Mouse (Mus musculus): ENCODE measurements around the gene Aoc3.
"Not testable (repeated sequence)": the region's sequence is repeated elsewhere in the genome, so short reads cannot be mapped to it uniquely, and the experiment has no call there.

Gene Aoc3

GRCm38 (mm10) chr11:101330371-101330924, at the start of gene Aoc3:
Gene Aoc3, plus strand, starts transcription at chr11:101330605.
- no peak for DNase-seq (ENCODE audit: low read depth)

- no peak for DNase-seq (ENCODE audit: low read depth)
These were observed 49.6 kb upstream of the Aoc3 start for GRCm38 (mm10) chr11:101280837-101281236.

GRCm38 (mm10) chr11:101282896-101283295, 47.5 kb upstream of the Aoc3 start:
- no peak for DNase-seq (ENCODE audit: low read depth)

- DNase-seq (ENCODE audit: low read depth) = no peak
These were observed 46.6 kb upstream of the Aoc3 start for GRCm38 (mm10) chr11:101283805-101284204.

- DNase-seq (ENCODE audit: low read depth) = no peak
These were observed 43.1 kb upstream of the Aoc3 start for GRCm38 (mm10) chr11:101287306-101287705.

- DNase-seq (ENCODE audit: low read depth) = no peak
These were observed 39.2 kb upstream of the Aoc3 start for GRCm38 (mm10) chr11:101291231-101291630.

- no peak for DNase-seq (ENCODE audit: low read depth)
These were observed 35.2 kb upstream of the Aoc3 start for GRCm38 (mm10) chr11:101295191-101295590.

GRCm38 (mm10) chr11:101300881-101301280, 29.5 kb upstream of the Aoc3 start:
- DNase-seq (ENCODE audit: low read depth) = no peak

GRCm38 (mm10) chr11:101301299-101302003, 29.0 kb upstream of the Aoc3 start:
- DNase-seq (ENCODE audit: low read depth) = no peak

GRCm38 (mm10) chr11:101302004-101302798, 28.2 kb upstream of the Aoc3 start, which contains the start of gene Becn1:
Gene Becn1, minus strand, starts transcription at chr11:101302286.
- DNase-seq (ENCODE audit: low read depth) = peak; percentile 96

GRCm38 (mm10) chr11:101307744-101308143, 22.7 kb upstream of the Aoc3 start:
- no peak for DNase-seq (ENCODE audit: low read depth)

- no peak for DNase-seq (ENCODE audit: low read depth)
These were observed 19.3 kb upstream of the Aoc3 start for GRCm38 (mm10) chr11:101311083-101311482.

- no peak for DNase-seq (ENCODE audit: low read depth)
These were observed 18.3 kb upstream of the Aoc3 start for GRCm38 (mm10) chr11:101312150-101312549.

GRCm38 (mm10) chr11:101314567-101314966, 15.8 kb upstream of the Aoc3 start:
- no peak for DNase-seq (ENCODE audit: low read depth)

- DNase-seq (ENCODE audit: low read depth) = no peak
These were observed 15.2 kb upstream of the Aoc3 start for GRCm38 (mm10) chr11:101315082-101315650.

- peak; percentile 88 for DNase-seq (ENCODE audit: low read depth)
These were observed 14.5 kb upstream of the Aoc3 start, which contains the start of gene Psme3 for GRCm38 (mm10) chr11:101315665-101316500. Gene Psme3, plus strand, starts transcription at chr11:101316213.

- peak; percentile 45 for DNase-seq (ENCODE audit: low read depth)
These were observed 13.9 kb upstream of the Aoc3 start for GRCm38 (mm10) chr11:101316501-101316917.

GRCm38 (mm10) chr11:101323609-101324008, 6.8 kb upstream of the Aoc3 start:
- no peak for DNase-seq (ENCODE audit: low read depth)

GRCm38 (mm10) chr11:101324763-101325162, 5.6 kb upstream of the Aoc3 start, which contains the start of gene Aoc2:
Gene Aoc2, plus strand, starts transcription at chr11:101325063.
- no peak for DNase-seq (ENCODE audit: low read depth)

GRCm38 (mm10) chr11:101325201-101325600, 5.2 kb upstream of the Aoc3 start:
- not testable (repeated sequence) for DNase-seq (ENCODE audit: low read depth)

- no peak for DNase-seq (ENCODE audit: low read depth)
These were observed 4.3 kb upstream of the Aoc3 start for GRCm38 (mm10) chr11:101326147-101326546.
